Mouse (Mus musculus) neural tube, embryonic 15.5 days (tissue): ENCODE data around the gene Dpf3. TPM values are rescaled to one million over a fixed set of nuclear protein-coding genes. Genes with fewer than 3 reads are reported as not detected.

Experiments
- ATAC-seq: fragments of 200-750 bp; cut with Nextera tagmentation; 2 replicates; pipeline ENCODE4 v1.8.0; 2017; ENCODE audit warnings: mild to moderate bottlenecking, moderate TSS enrichment, moderate library complexity; ENCODE audit not compliant: low FRiP score
- H3K27ac ChIP-seq: fragments of 300-500 bp; sonication (generic); replicated peaks from 2 replicates; pipeline ENCODE4 v1.5.1; 2015; ENCODE audit warnings: mild to moderate bottlenecking, inconsistent platforms
- H3K27me3 ChIP-seq: fragments of 300-500 bp; sonication (generic); replicated peaks from 2 replicates; pipeline ENCODE4 v1.6.1; 2015; ENCODE audit warnings: inconsistent platforms
- H3K36me3 ChIP-seq: fragments of 300-500 bp; sonication (generic); 2 replicates; pipeline ENCODE4 v1.6.1; 2015; ENCODE audit warnings: inconsistent platforms
- H3K4me1 ChIP-seq: fragments of 300-500 bp; sonication (generic); 2 replicates; pipeline ENCODE4 v1.6.1; 2015; ENCODE audit warnings: inconsistent platforms
- H3K4me2 ChIP-seq: fragments of 300-500 bp; sonication (generic); 2 replicates; pipeline ENCODE4 v1.6.1; 2015; ENCODE audit warnings: inconsistent platforms, mild to moderate bottlenecking, moderate library complexity
- H3K4me3 ChIP-seq: fragments of 300-500 bp; sonication (generic); replicated peaks from 2 replicates; pipeline ENCODE4 v1.5.1; 2015; ENCODE audit warnings: mild to moderate bottlenecking, inconsistent platforms
- H3K9ac ChIP-seq: fragments of 300-500 bp; sonication (generic); replicated peaks from 2 replicates; pipeline ENCODE4 v1.6.1; 2015; ENCODE audit warnings: mild to moderate bottlenecking, inconsistent platforms
- H3K9me3 ChIP-seq: fragments of 300-500 bp; sonication (generic); replicated peaks from 2 replicates; pipeline ENCODE4 v1.6.1; 2016; ENCODE audit warnings: inconsistent platforms
- WGBS: fragments of 180-500 bp; shearing (Covaris S2); methylation state at CpG from one replicate; pipeline ENCODE4 v1.1.7; 2015; ENCODE audit warnings: mixed read lengths; 5-methylcytosine and 5-hydroxymethylcytosine counted together
- polyA plus RNA-seq: library from polyadenylated mRNA; unstranded; fragments of >200 nt; fragmentation: Nextera tagmentation; extraction: Ambion mirVana; gene quantifications from 2 replicates; pipeline ENCODE4 v1.2.1, GENCODE M21; 2015

Gene Dpf3
- polyA plus RNA-seq, 1 experiment from 2014 or later, result 15.5 TPM

DNA sequence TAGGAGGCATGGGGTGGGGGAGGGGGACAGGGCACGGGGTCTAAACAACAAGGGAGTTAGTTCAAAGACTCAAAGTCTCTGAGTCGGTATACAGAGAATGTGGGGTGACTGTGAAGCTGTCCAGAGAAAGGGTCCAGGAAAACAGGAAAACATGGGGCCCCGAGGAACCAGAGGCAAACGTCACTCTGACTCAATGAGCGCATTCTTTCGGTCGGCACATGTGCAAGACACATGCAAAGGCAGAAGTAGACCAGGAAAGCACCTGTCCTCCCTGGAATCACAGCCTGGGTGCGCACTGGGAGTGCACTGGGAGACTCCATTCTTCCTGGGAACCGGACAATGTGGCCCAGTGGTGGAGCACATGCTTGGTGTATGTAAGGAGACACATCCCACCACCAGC is 59.5 kb downstream of the Dpf3 start:
- no peaks in the 10 kb centered on the region for H3K36me3 ChIP-seq
- H3K4me3 ChIP-seq, result no peak overlapping the region
- no peaks in the 10 kb centered on the region for H3K27me3 ChIP-seq
- no peak overlapping the region for H3K4me2 ChIP-seq
- WGBS, result 45% methylated on average over 9 of the region's 9 CpGs
- ATAC-seq, result no peak
- H3K9ac ChIP-seq, result no peak overlapping the region
- peaks cover 15% of the 10 kb centered on the region for H3K4me1 ChIP-seq
- no peaks in the 10 kb centered on the region for H3K9me3 ChIP-seq
- no peak overlapping the region for H3K27ac ChIP-seq

DNA sequence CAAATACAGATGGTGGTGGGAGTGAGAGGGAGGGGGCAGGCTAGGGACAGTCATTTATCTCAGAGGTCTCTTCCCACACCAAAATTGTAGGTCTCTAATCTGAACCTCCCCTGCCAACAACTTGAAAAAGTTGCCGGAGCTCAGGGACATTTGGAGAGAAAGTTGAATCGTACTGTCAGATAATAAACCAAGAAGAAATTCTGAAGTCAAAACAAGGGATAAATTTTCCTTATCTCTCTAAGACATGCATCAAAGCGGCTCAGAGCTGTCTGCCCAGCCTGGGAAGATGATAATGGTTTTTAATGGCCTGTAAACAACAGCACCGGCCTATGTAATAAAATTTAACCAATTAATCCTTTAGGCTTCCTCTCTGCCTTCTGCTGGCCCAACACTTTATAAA is 59.9 kb downstream of the Dpf3 start:
- ATAC-seq, result no peak
- Histone ChIP-seq H3K27me3 (no peaks in the 10 kb centered on the region), H3K4me1 (peaks cover 15% of the 10 kb centered on the region), H3K9ac (no peak overlapping the region), H3K9me3 (no peaks in the 10 kb centered on the region), H3K4me3 (no peak overlapping the region), H3K36me3 (no peaks in the 10 kb centered on the region), H3K4me2 (no peak overlapping the region), H3K27ac (no peak overlapping the region)
- WGBS, result 25% methylated on average over 4 of the region's 4 CpGs

DNA sequence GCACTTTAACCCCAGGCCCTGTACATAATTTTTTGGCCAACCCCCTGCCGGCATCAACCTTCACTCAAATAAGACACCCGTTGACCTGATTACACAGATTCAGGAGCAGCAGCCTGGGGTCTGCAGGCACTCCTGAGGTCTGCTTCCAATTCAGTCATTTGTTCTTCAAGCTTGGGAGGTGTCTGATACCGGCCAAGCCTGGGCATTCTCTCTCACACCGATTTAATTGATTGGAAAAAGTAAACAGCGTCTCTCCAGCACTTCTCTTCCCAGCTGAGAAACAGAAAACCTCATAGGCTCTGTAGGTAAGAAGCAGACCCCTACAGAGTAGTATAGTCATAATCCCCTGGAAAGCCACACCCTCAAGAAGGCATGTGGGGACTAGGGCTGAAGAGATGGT is 61.2 kb downstream of the Dpf3 start:
- WGBS, result 75% methylated on average over 5 of the region's 5 CpGs
- no peaks in the 10 kb centered on the region for H3K27me3 ChIP-seq
- no peaks in the 10 kb centered on the region for H3K36me3 ChIP-seq
- no peak overlapping the region for H3K4me3 ChIP-seq
- H3K4me2 ChIP-seq, result no peak overlapping the region
- no peak overlapping the region for H3K9ac ChIP-seq
- H3K27ac ChIP-seq, result no peak overlapping the region
- ATAC-seq, result no peak
- no peaks in the 10 kb centered on the region for H3K9me3 ChIP-seq
- peaks cover 15% of the 10 kb centered on the region for H3K4me1 ChIP-seq

GRCm38 (mm10) chr12:83425736-83426135 is 61.8 kb downstream of the Dpf3 start:
- Histone ChIP-seq H3K9ac (no peak overlapping the region), H3K9me3 (no peaks in the 10 kb centered on the region), H3K36me3 (no peaks in the 10 kb centered on the region), H3K27ac (no peak overlapping the region), H3K4me3 (no peak overlapping the region), H3K27me3 (no peaks in the 10 kb centered on the region), H3K4me2 (no peak overlapping the region), H3K4me1 (peaks cover 15% of the 10 kb centered on the region)
- ATAC-seq, result no peak
- 84% methylated on average over 7 of the region's 7 CpGs for WGBS

GRCm38 (mm10) chr12:83424720-83425444 is 62.6 kb downstream of the Dpf3 start:
- H3K36me3 ChIP-seq, result no peaks in the 10 kb centered on the region
- no peaks in the 10 kb centered on the region for H3K9me3 ChIP-seq
- no peak for ATAC-seq
- no peak overlapping the region for H3K4me3 ChIP-seq
- no peaks in the 10 kb centered on the region for H3K27me3 ChIP-seq
- H3K9ac ChIP-seq, result no peak overlapping the region
- peaks cover 15% of the 10 kb centered on the region for H3K4me1 ChIP-seq
- no peak overlapping the region for H3K27ac ChIP-seq
- 70% methylated on average over 11 of the region's 11 CpGs for WGBS
- H3K4me2 ChIP-seq, result no peak overlapping the region

GRCm38 (mm10) chr12:83424086-83424719 is 63.3 kb downstream of the Dpf3 start:
- peaks cover 15% of the 10 kb centered on the region for H3K4me1 ChIP-seq
- WGBS, result 73% methylated on average over 12 of the region's 12 CpGs
- no peak overlapping the region for H3K4me2 ChIP-seq
- H3K27ac ChIP-seq, result no peak overlapping the region
- no peaks in the 10 kb centered on the region for H3K9me3 ChIP-seq
- H3K36me3 ChIP-seq, result no peaks in the 10 kb centered on the region
- H3K4me3 ChIP-seq, result no peak overlapping the region
- no peak for ATAC-seq
- H3K9ac ChIP-seq, result no peak overlapping the region
- no peaks in the 10 kb centered on the region for H3K27me3 ChIP-seq

DNA sequence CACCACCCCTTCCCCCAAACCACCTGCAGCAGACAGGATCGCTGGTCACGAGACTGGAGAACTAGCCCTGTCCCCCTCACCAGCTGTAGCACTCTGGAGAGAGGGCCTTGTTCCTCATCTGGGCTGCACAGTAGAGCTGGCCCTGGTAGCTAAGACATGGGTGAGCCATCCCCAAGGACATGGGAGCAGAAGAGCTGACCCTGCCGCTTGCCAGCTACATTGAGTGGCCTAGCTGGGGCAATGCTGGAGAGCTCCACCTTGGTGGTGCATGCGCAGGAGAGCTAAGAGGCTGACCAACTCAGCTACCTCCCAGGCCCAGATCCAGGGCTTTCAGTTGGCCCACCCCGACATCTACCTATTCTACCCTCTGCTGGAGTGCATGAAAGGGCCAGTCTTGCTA is 67.2 kb downstream of the Dpf3 start:
- Histone ChIP-seq H3K9me3 (no peaks in the 10 kb centered on the region), H3K9ac (no peak overlapping the region), H3K4me3 (no peak overlapping the region), H3K4me1 (peaks cover 4% of the 10 kb centered on the region), H3K27ac (no peak overlapping the region), H3K36me3 (no peaks in the 10 kb centered on the region), H3K27me3 (no peaks in the 10 kb centered on the region), H3K4me2 (no peak overlapping the region)
- 91% methylated on average over 5 of the region's 5 CpGs for WGBS
- ATAC-seq, result no peak

DNA sequence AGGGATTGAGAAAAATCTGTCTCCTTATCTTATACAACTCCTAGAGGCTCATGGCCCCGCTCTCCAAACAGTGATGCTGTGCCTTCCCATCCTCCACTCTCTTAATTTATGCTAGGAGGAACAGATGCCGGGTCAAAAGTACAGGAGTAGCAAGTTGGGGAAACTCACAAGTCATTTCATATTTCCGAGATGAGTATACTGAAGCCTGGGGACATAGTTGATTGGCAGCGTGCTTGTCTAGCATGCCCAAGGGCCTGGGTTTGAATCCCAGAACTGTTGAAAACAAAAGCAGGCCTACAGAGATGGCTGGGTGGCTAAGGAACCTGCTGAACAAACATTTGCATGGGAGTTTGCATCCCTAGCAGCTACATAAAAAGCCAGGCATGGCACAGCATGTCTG is 72.3 kb downstream of the Dpf3 start:
- Histone ChIP-seq H3K27ac (no peak overlapping the region), H3K36me3 (no peaks in the 10 kb centered on the region), H3K4me2 (no peak overlapping the region), H3K9ac (no peak overlapping the region), H3K9me3 (no peaks in the 10 kb centered on the region), H3K4me3 (no peak overlapping the region), H3K27me3 (no peaks in the 10 kb centered on the region), H3K4me1 (peaks cover 17% of the 10 kb centered on the region)
- 76% methylated on average over 4 of the region's 4 CpGs for WGBS
- no peak for ATAC-seq

DNA sequence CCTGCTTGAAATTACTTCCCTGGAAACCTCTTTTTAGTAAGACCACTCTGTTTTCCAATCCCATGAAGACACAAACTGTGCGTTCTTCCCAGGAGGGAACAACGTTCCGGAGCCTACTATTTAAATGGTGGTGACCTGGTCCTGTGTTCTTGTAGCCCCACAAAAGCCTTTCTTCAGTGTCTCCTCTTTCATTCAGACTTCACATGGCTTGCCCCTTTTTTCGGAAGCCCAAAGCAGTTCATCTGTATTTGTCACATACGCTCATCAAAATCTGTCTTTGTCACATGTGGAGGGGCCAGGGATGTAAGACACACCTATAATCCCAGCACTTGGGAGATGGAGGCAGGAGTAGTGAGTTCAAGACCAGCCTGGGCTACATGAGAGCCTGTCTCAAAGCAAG is 73.8 kb downstream of the Dpf3 start:
- no peaks in the 10 kb centered on the region for H3K36me3 ChIP-seq
- H3K4me1 ChIP-seq, result peaks cover 17% of the 10 kb centered on the region
- H3K27me3 ChIP-seq, result no peaks in the 10 kb centered on the region
- H3K4me2 ChIP-seq, result no peak overlapping the region
- no peaks in the 10 kb centered on the region for H3K9me3 ChIP-seq
- H3K27ac ChIP-seq, result no peak overlapping the region
- H3K9ac ChIP-seq, result no peak overlapping the region
- no peak overlapping the region for H3K4me3 ChIP-seq
- ATAC-seq, result no peak
- WGBS, result 73% methylated on average over 5 of the region's 5 CpGs

DNA sequence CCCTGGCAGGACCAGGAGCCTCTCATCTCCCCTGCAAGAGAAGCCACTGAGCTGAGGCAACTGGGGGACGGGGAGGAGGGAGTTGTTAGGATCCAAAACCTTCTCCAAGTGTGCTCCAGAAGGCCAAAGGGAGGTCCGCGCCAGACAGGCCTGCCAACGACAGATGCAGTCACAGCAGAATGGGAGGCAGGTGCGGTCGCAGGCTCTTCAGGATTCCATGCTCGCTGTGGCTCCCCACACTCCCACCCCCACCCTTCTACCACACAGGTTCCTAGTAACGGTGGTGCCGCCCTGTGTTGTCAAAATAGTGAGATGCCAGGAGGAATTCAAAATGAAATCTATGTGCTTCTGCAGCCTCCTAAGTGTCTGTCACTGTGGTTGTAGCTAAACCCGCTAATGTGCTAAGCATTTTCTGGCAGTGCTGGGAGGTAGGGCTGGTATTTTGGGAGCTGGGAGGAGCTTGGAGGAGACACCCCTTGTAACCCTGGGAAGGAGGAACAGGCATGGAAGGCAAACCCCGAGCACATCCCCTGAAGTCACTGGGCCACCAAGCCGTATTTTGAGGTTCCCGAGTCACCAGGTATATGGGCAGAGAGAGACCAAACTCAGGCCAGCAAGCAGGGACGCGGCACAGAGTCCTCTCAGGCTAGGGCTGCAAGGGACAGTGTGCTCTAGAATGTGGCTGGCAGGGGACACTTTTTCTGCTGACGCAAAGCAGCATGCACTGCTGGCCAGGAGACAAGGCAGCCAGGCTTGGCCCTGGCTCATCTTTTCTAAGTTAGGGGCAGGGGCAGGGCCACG is 75.6 kb downstream of the Dpf3 start:
- H3K36me3 ChIP-seq, result no peaks in the 10 kb centered on the region
- H3K9me3 ChIP-seq, result no peaks in the 10 kb centered on the region
- no peak overlapping the region for H3K27ac ChIP-seq
- no peak overlapping the region for H3K4me3 ChIP-seq
- H3K4me1 ChIP-seq, result peaks cover 17% of the 10 kb centered on the region
- ATAC-seq, result no peak
- no peak overlapping the region for H3K9ac ChIP-seq
- 57% methylated on average over 17 of the region's 17 CpGs for WGBS
- H3K4me2 ChIP-seq, result no peak overlapping the region
- H3K27me3 ChIP-seq, result no peaks in the 10 kb centered on the region

DNA sequence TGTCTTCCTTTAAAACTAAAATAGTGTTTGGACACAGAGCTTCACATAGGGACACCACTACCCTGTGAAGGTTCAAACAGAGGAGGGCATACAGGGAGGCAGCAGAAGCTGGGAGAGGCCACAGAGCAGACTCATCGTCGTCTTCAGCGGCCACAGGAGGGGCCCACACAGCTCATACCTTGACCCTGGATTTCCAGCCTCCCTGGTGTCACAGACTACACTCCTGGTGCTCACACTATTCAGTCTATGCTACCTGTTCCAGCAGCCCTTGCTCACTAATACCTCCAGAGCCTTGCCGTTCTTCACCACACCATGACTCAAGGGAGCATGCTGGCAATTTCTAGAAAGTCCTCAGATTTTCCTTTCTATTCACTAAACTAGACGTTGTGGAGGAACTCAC is 76.5 kb downstream of the Dpf3 start:
- no peak for ATAC-seq
- no peaks in the 10 kb centered on the region for H3K9me3 ChIP-seq
- H3K4me3 ChIP-seq, result no peak overlapping the region
- no peak overlapping the region for H3K9ac ChIP-seq
- no peak overlapping the region for H3K4me2 ChIP-seq
- H3K27ac ChIP-seq, result no peak overlapping the region
- H3K4me1 ChIP-seq, result peaks cover 17% of the 10 kb centered on the region
- H3K36me3 ChIP-seq, result no peaks in the 10 kb centered on the region
- no peaks in the 10 kb centered on the region for H3K27me3 ChIP-seq
- WGBS, result 75% methylated on average over 5 of the region's 5 CpGs
